Mouse (Mus musculus) intestine, postnatal 0 days (tissue): ENCODE results near the gene Smpd3. TPM values are rescaled to one million over a fixed set of nuclear protein-coding genes. Genes with fewer than 3 reads are reported as not detected.
A peak's percentile ranks its signal among the peaks of the same experiment; 100 is the strongest.

ENCODE experiments used
- ATAC-seq: fragments of 200-750 bp; cut with Nextera tagmentation; 2 replicates; pipeline ENCODE4 v1.8.0; 2017; ENCODE audit warnings: mild to moderate bottlenecking, moderate TSS enrichment, moderate library complexity
- H3K27ac ChIP-seq: fragments of 300-500 bp; sonication (generic); 2 replicates; pipeline ENCODE4 v1.5.1; 2014; ENCODE audit warnings: mild to moderate bottlenecking, low read depth, low read length, moderate library complexity
- H3K27me3 ChIP-seq: fragments of 300-500 bp; sonication (generic); replicated peaks from 2 replicates; pipeline ENCODE4 v1.6.1; 2014; ENCODE audit warnings: low read length, mixed read lengths; ENCODE audit not compliant: control insufficient read depth, insufficient read depth
- H3K36me3 ChIP-seq: fragments of 300-500 bp; sonication (generic); 2 replicates; pipeline ENCODE4 v1.6.1; 2014; ENCODE audit warnings: mild to moderate bottlenecking, moderate library complexity; ENCODE audit not compliant: control insufficient read depth, insufficient read depth
- H3K4me1 ChIP-seq: fragments of 300-500 bp; sonication (generic); replicated peaks from 2 replicates; pipeline ENCODE4 v1.6.1; 2014; ENCODE audit warnings: antibody characterized with exemption, low read length, mixed read lengths; ENCODE audit not compliant: control insufficient read depth, insufficient read depth
- H3K4me2 ChIP-seq: fragments of 300-500 bp; sonication (generic); replicated peaks from 2 replicates; pipeline ENCODE4 v1.6.1; 2014; ENCODE audit warnings: low read depth, mild to moderate bottlenecking, moderate library complexity
- H3K4me3 ChIP-seq: fragments of 300-500 bp; sonication (generic); 2 replicates; pipeline ENCODE4 v1.5.1; 2014; ENCODE audit warnings: low read depth, low read length
- H3K9ac ChIP-seq: fragments of 300-500 bp; sonication (generic); 2 replicates; pipeline ENCODE4 v1.6.1; 2014; ENCODE audit warnings: mild to moderate bottlenecking, low read depth, low read length
- H3K9me3 ChIP-seq: fragments of 300-500 bp; sonication (generic); 2 replicates; pipeline ENCODE4 v1.6.1; 2016; ENCODE audit warnings: mixed run types; ENCODE audit not compliant: control insufficient read depth
- CTCF ChIP-seq: sonication (generic); IDR thresholded peaks from 2 replicates; pipeline ENCODE4 v1.5.1; 2016; ENCODE audit warnings: low read depth, mild to moderate bottlenecking, control low read depth, antibody characterized with exemption, moderate library complexity
- WGBS: fragments of 180-500 bp; shearing (Covaris S2); extraction: QIAGEN DNeasy Blood & Tissue Kit; methylation state at CpG from one replicate; pipeline ENCODE4 v1.1.7; 2014; 5-methylcytosine and 5-hydroxymethylcytosine counted together
- polyA plus RNA-seq: library from polyadenylated mRNA; unstranded; fragments of >200 nt; fragmentation: Nextera tagmentation; extraction: Ambion mirVana; gene quantifications from 2 replicates; pipeline ENCODE4 v1.2.1, GENCODE M21; 2015

The Smpd3 gene
- polyA plus RNA-seq, 1 experiment from 2014 or later: 10.6 TPM

GRCm38 (mm10) chr8:106336031-106336430 is 1.8 kb downstream of the Smpd3 start:
- ATAC-seq: no peak
- H3K4me3 ChIP-seq: peak overlapping the region; percentile 50
- H3K4me2 ChIP-seq: peak overlapping the region; percentile 72; the same call in 1 of the 2 replicates
- H3K9me3 ChIP-seq: no peaks in the 10 kb centered on the region
- H3K27me3 ChIP-seq: peaks cover 18% of the 10 kb centered on the region
- H3K9ac ChIP-seq: no peak overlapping the region
- no peak for TF ChIP-seq CTCF
- H3K36me3 ChIP-seq: no peaks in the 10 kb centered on the region
- H3K27ac ChIP-seq: no peak overlapping the region
- 66% methylated on average over 4 of the region's 4 CpGs for WGBS
- peaks cover 3% of the 10 kb centered on the region; the same call in 1 of the 2 replicates for H3K4me1 ChIP-seq

- H3K27me3 ChIP-seq: peaks cover 18% of the 10 kb centered on the region
- H3K27ac ChIP-seq: no peak overlapping the region
- ATAC-seq: no peak
- peaks cover 3% of the 10 kb centered on the region; the same call in 1 of the 2 replicates for H3K4me1 ChIP-seq
- 58% methylated on average over 4 of the region's 4 CpGs for WGBS
- peak; percentile 73 for TF ChIP-seq CTCF
- H3K4me3 ChIP-seq: no peak overlapping the region
- H3K36me3 ChIP-seq: no peaks in the 10 kb centered on the region
- H3K9me3 ChIP-seq: no peaks in the 10 kb centered on the region
- H3K9ac ChIP-seq: no peak overlapping the region
- no peak overlapping the region for H3K4me2 ChIP-seq
Observed at GRCm38 (mm10) chr8:106335196-106335595, 2.6 kb downstream of the Smpd3 start.

GRCm38 (mm10) chr8:106333346-106333745 is 4.4 kb downstream of the Smpd3 start:
- Histone ChIP-seq H3K27me3 (peaks cover 18% of the 10 kb centered on the region), H3K9ac (no peak overlapping the region), H3K36me3 (no peaks in the 10 kb centered on the region), H3K4me2 (no peak overlapping the region), H3K27ac (no peak overlapping the region), H3K4me3 (no peak overlapping the region), H3K9me3 (no peaks in the 10 kb centered on the region), H3K4me1 (peaks cover 3% of the 10 kb centered on the region; the same call in 1 of the 2 replicates)
- 38% methylated on average over 8 of the region's 8 CpGs for WGBS
- no peak for ATAC-seq
- no peak for TF ChIP-seq CTCF

GRCm38 (mm10) chr8:106332498-106332897 is 5.3 kb downstream of the Smpd3 start:
- Histone ChIP-seq H3K9ac (no peak overlapping the region), H3K27me3 (peaks cover 18% of the 10 kb centered on the region), H3K9me3 (no peaks in the 10 kb centered on the region), H3K36me3 (no peaks in the 10 kb centered on the region), H3K4me2 (no peak overlapping the region), H3K4me3 (no peak overlapping the region), H3K4me1 (peaks cover 3% of the 10 kb centered on the region; the same call in 1 of the 2 replicates), H3K27ac (no peak overlapping the region)
- ATAC-seq: no peak
- no peak for TF ChIP-seq CTCF
- WGBS: 79% methylated on average over 4 of the region's 4 CpGs

GRCm38 (mm10) chr8:106326624-106327023 is 11.2 kb downstream of the Smpd3 start:
- 80% methylated on average over 4 of the region's 4 CpGs for WGBS
- no peak overlapping the region for H3K4me3 ChIP-seq
- no peak overlapping the region for H3K27ac ChIP-seq
- H3K4me2 ChIP-seq: no peak overlapping the region
- H3K4me1 ChIP-seq: no peaks in the 10 kb centered on the region
- no peak overlapping the region for H3K9ac ChIP-seq
- H3K9me3 ChIP-seq: no peaks in the 10 kb centered on the region
- H3K36me3 ChIP-seq: no peaks in the 10 kb centered on the region
- ATAC-seq: no peak
- TF ChIP-seq CTCF: no peak
- H3K27me3 ChIP-seq: no peaks in the 10 kb centered on the region

GRCm38 (mm10) chr8:106321434-106321833 is 16.4 kb downstream of the Smpd3 start:
- WGBS: 85% methylated on average over 7 of the region's 7 CpGs
- no peak for ATAC-seq

GRCm38 (mm10) chr8:106320002-106320401 is 17.8 kb downstream of the Smpd3 start:
- 67% methylated on average over 6 of the region's 6 CpGs for WGBS
- no peak for TF ChIP-seq CTCF
- 0 out of 2 replicates have a peak, but pooled peaks cover 5% of the 10 kb centered on the region for H3K4me1 ChIP-seq
- no peaks in the 10 kb centered on the region for H3K36me3 ChIP-seq
- no peaks in the 10 kb centered on the region for H3K9me3 ChIP-seq
- no peak for ATAC-seq
- H3K9ac ChIP-seq: no peak overlapping the region
- H3K27me3 ChIP-seq: no peaks in the 10 kb centered on the region
- H3K4me2 ChIP-seq: no peak overlapping the region
- no peak overlapping the region for H3K4me3 ChIP-seq
- H3K27ac ChIP-seq: no peak overlapping the region

More at GRCm38 (mm10) chr8:106321434-106321833, 16.4 kb downstream of the Smpd3 start:
- no peaks in the 10 kb centered on the region for H3K4me1 ChIP-seq
- no peaks in the 10 kb centered on the region for H3K9me3 ChIP-seq
- no peak overlapping the region for H3K27ac ChIP-seq
- H3K9ac ChIP-seq: no peak overlapping the region
- H3K27me3 ChIP-seq: no peaks in the 10 kb centered on the region
- no peak for TF ChIP-seq CTCF
- no peak overlapping the region for H3K4me2 ChIP-seq
- no peaks in the 10 kb centered on the region for H3K36me3 ChIP-seq
- H3K4me3 ChIP-seq: no peak overlapping the region
